24 mouse cellular contexts compared by ENCODE assay signal in genomic region chr8:72324708-72325107, GRCm38 (mm10). TPM values are rescaled to one million over a fixed set of nuclear protein-coding genes. Genes with fewer than 3 reads are reported as not detected.
DNase-seq lines count a peak whose midpoint lies in the region; ATAC-seq and TF ChIP-seq lines count a peak whose summit lies in the region.
"Had no signal": no experiment of that assay in that cellular context is flagged by ENCODE, and none has a peak within 500 bp of the region (broad histone marks: within the 10 kb centered on the region; RNA-seq: fewer than 3 reads in every experiment).

No protein-coding gene starts in this region.

- TF ChIP-seq EP300 in heart, adult 2 months (IDR thresholded peaks at IDR 0.05; ENCODE audit: insufficient read depth, low read depth, low read length), result no peak

- H3K4me1 ChIP-seq in heart, adult 2 months (ENCODE audit: control insufficient read depth, insufficient read depth, low read length), result peaks cover 9% of the 10 kb centered on the region
- peaks cover 6% of the 10 kb centered on the region for H3K4me1 ChIP-seq in neural tube, embryonic 15.5 days

- no peak overlapping the region for H3K9ac ChIP-seq in heart, adult 2 months (ENCODE audit: low read depth, low read length)
- H3K9ac ChIP-seq in neural tube, embryonic 15.5 days (replicated peaks), result no peak overlapping the region
- H3K9ac ChIP-seq: embryonic facial prominence, embryonic 13.5 days; hindbrain, embryonic 12.5 days; limb, embryonic 13.5 days had no signal

- TF ChIP-seq CTCF in heart, adult 2 months (IDR thresholded peaks at IDR 0.05), result no peak

- peak overlapping the region; percentile 91; the same call in 1 of the 2 replicates for H3K27ac ChIP-seq in heart, adult 2 months
- H3K27ac ChIP-seq in neural tube, embryonic 15.5 days (replicated peaks), result no peak overlapping the region
- H3K27ac ChIP-seq: embryonic facial prominence, embryonic 13.5 days; heart, embryonic 10.5 days; hindbrain, embryonic 12.5 days; hindbrain, postnatal 0 days; layer of hippocampus, adult 2 months; limb, embryonic 13.5 days had no signal

- H3K4me3 ChIP-seq in heart, adult 2 months, result no peak overlapping the region
- no peak overlapping the region for H3K4me3 ChIP-seq in neural tube, embryonic 15.5 days (replicated peaks)
- H3K4me3 ChIP-seq: embryonic facial prominence, embryonic 13.5 days; heart, embryonic 10.5 days; hindbrain, embryonic 12.5 days; layer of hippocampus, adult 2 months; limb, embryonic 13.5 days had no signal

- H3K4me2 ChIP-seq in neural tube, embryonic 15.5 days, result no peak overlapping the region
- H3K4me2 ChIP-seq: embryonic facial prominence, embryonic 13.5 days; hindbrain, embryonic 12.5 days; limb, embryonic 13.5 days; liver, embryonic 11.5 days had no signal

- intact Hi-C loops in heart, adult 2 months (cut with DNase I), result no loop called here
- intact Hi-C loops in heart, postnatal 14 days (cut with DNase I), result loop anchor here (2.0 kb wide), 1 partner anchor 42 kb away; no protein-coding TSS in a partner anchor

- 51% methylated on average over 2 of the region's 2 CpGs for WGBS in heart, adult 2 months
- 71% methylated on average over 2 of the region's 2 CpGs for WGBS in neural tube, embryonic 15.5 days

- no peak for ATAC-seq in neural tube, embryonic 15.5 days (ENCODE audit: low FRiP score)
- ATAC-seq: forebrain, embryonic 16.5 days; hindbrain, postnatal 0 days; intestine, embryonic 16.5 days had no signal

- no peak for DNase-seq in heart, adult 2 months
- no peak for DNase-seq in heart, postnatal 14 days
- DNase-seq in lung, postnatal 36 days, result peak; percentile 9
- no peak for DNase-seq in lung, adult 18-20 months
- DNase-seq in ES-CJ7 (ENCODE audit: low read depth, low spot score), result peak; percentile 35
- no peak for DNase-seq in layer of hippocampus, adult 8-10 months (ENCODE audit: low spot score in 2 of 2)
- DNase-seq: adrenal gland, postnatal 25 days; cerebellum, adult 18-20 months; cerebellum, postnatal 10 days; lung, postnatal 10 days; midbrain, embryonic 14.5 days; right cerebral cortex, adult 18-20 months; spleen, adult 18-20 months; thymus, postnatal 4 days had no signal

- H3K9me3 ChIP-seq in neural tube, embryonic 15.5 days (replicated peaks), result no peaks in the 10 kb centered on the region
- H3K9me3 ChIP-seq: embryonic facial prominence, embryonic 13.5 days; heart, embryonic 10.5 days; hindbrain, embryonic 12.5 days; limb, embryonic 13.5 days had no signal

- H3K27me3 ChIP-seq in heart, adult 2 months (ENCODE audit: control insufficient read depth, insufficient read depth, low read length), result no peaks in the 10 kb centered on the region
- peaks cover 34% of the 10 kb centered on the region for H3K27me3 ChIP-seq in neural tube, embryonic 15.5 days (replicated peaks)

- H3K36me3 ChIP-seq in heart, adult 2 months (ENCODE audit: control insufficient read depth, insufficient read depth, low read length), result peaks cover 11% of the 10 kb centered on the region
- no peaks in the 10 kb centered on the region for H3K36me3 ChIP-seq in neural tube, embryonic 15.5 days
- H3K36me3 ChIP-seq: embryonic facial prominence, embryonic 13.5 days; heart, embryonic 10.5 days; limb, embryonic 13.5 days had no signal

- TF ChIP-seq POLR2A in heart, adult 2 months (IDR thresholded peaks at IDR 0.05; ENCODE audit: insufficient read depth, low read depth, low read length), result no peak

- H3K79me2 ChIP-seq in heart, adult 2 months (replicated peaks; ENCODE audit: control insufficient read depth, insufficient read depth, low read length), result peaks cover 3% of the 10 kb centered on the region

RNA-seq across cellular contexts. Expression of gene Klf2, which starts 5.9 kb away (rescaled TPM):
- 10 to 100 TPM; 76.0 to 92.7 TPM for total RNA-seq in heart, adult 2 months (2021)
- polyA plus RNA-seq in heart, adult 2 months (2012; rRNA removed), result 21.1 and 42.6 TPM in 2 replicates
- 100 to 1,000 TPM; 113 to 115 TPM for total RNA-seq in heart, postnatal 14 days (2021)
- total RNA-seq in layer of hippocampus, adult 8-10 months (2022), result 10 to 100 TPM in 3 of 4 experiments, 1 to 10 TPM in 1; 9.5 to 15.3 (median 12.7) TPM
- 6.7 and 7.9 TPM in 2 replicates for polyA plus RNA-seq in neural tube, embryonic 15.5 days (2015; fragmentation: Nextera tagmentation; extraction: Ambion mirVana)

RNA-seq across cellular contexts. Expression of gene Gm10282, which starts 19.6 kb away (rescaled TPM):
- 1 to 10 TPM; 6.7 to 8.5 TPM for total RNA-seq in heart, adult 2 months (2021)
- 1.1 and 2.9 TPM in 2 replicates for polyA plus RNA-seq in heart, adult 2 months (2012; rRNA removed)
- 1 to 10 TPM; 9.7 TPM for total RNA-seq in heart, postnatal 14 days (2021)
- total RNA-seq in layer of hippocampus, adult 8-10 months (2022), result 1 to 10 TPM; 3.8 to 7.8 (median 6.0) TPM
- 10.9 and 13.0 TPM in 2 replicates for polyA plus RNA-seq in neural tube, embryonic 15.5 days (2015; fragmentation: Nextera tagmentation; extraction: Ambion mirVana)

Comparison
In these comparisons a context has a peak if more than half of its experiments do, and no peak if none do; other contexts are left out.
1. DNase-seq: peak in lung, postnatal 36 days (single experiment) and ES-CJ7 (single experiment); none in heart, adult 2 months (0 of 2), heart, postnatal 14 days (0 of 2), lung, adult 18-20 months (0 of 2) and layer of hippocampus, adult 8-10 months (0 of 2).
2. RNA of gene Klf2, which starts 5.9 kb away (total RNA-seq): 113 to 115 TPM in heart, postnatal 14 days and 76.0 to 92.7 TPM in heart, adult 2 months; 9.5 to 15.3 TPM in layer of hippocampus, adult 8-10 months; every median in the first group is over 4 times any median in the second.